Mouse (Mus musculus): ENCODE results near the gene Mtss1l.

GRCm38 (mm10) chr8:110789571-110789970, 68.3 kb downstream of the Mtss1l start:
- TF ChIP-seq CTCF (IDR thresholded peaks at IDR 0.05; ENCODE audit: extremely low read depth, insufficient read depth, low read length) (no peak), POLR2A (IDR thresholded peaks at IDR 0.05; ENCODE audit: extremely low read depth, insufficient read depth, low read length) (no peak)
